Mouse (Mus musculus): ENCODE results near the gene Ptgfrn.

DNA sequence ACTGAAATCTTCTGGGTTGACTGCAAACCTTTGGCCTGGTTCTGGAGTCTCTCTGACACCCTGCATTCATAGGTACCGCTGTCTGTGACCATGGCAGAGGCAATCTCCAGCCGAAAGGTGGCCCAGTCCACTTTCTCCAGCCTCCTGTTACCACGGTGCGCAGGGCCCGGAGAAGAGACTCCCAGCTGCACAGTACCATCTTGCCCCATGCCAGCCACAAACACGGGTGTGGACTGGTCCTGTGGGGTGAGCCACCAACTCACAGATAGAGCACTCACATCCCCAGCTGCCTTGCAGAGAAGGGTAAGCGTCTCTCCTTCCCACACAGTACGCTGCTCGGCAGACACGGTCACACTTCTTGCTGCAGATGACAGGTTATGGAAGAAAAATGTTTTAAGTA is 97.1 kb downstream of the Ptgfrn start:
- no peak for TF ChIP-seq POLR2A (IDR thresholded peaks at IDR 0.05; ENCODE audit: borderline replicate concordance, insufficient read depth, low read length)
- TF ChIP-seq CTCF (IDR thresholded peaks at IDR 0.05; ENCODE audit: borderline replicate concordance, insufficient read depth, low read depth, low read length), result no peak

Data from cerebellum, adult 2 months (tissue).